Mouse (Mus musculus): ENCODE measurements around the gene Ugt1a10.

DNA sequence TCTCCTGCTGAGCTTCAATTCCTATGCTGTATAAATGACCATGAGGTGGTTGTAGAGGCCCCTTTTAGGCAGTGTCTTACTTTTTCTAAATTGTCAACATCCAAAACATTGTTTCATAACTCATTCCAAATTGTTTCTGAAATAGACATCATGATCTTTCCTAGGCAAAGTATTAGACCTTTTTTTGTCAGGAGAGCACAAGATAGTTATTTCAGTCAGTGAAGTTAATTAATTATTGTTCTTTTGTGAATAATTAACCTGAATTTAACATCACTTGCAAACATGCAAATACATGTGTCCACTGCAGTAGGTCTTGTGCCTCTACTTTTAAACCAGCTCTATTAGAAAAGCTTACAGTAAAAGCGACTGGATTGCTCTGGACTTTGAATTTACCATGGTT is at the start of gene Ugt1a10:
- TF ChIP-seq GATA1 (IDR thresholded peaks at IDR 0.05; ENCODE audit: low read length) (no peak), TAL1 (IDR thresholded peaks at IDR 0.05; ENCODE audit: low read length) (no peak)

Measured in erythroblast, embryonic 14.5 days (primary cell).